Mouse (Mus musculus) liver, adult 2 months (tissue): Measurements from ENCODE around the gene Jade1. TPM values are rescaled to one million over a fixed set of nuclear protein-coding genes. Genes with fewer than 3 reads are reported as not detected.

Source experiments
- DNase-seq: peaks from one replicate; pipeline ENCODE4 v3.0.0-alpha.2; 2011; ENCODE audit warnings: low read depth, low spot score; ENCODE audit errors: extremely low read depth
- H3K27ac ChIP-seq: fragments of 200-500 bp; replicated peaks from 2 replicates; pipeline ENCODE4 v1.5.1; 2012; ENCODE audit warnings: low read depth, mild to moderate bottlenecking, control low read depth, inconsistent platforms, low read length; ENCODE audit not compliant: insufficient read depth
- H3K27me3 ChIP-seq: fragments of 200-500 bp; 2 replicates; pipeline ENCODE4 v1.6.1; 2012; ENCODE audit warnings: mild to moderate bottlenecking, moderate library complexity, low read length, inconsistent platforms; ENCODE audit not compliant: control insufficient read depth, insufficient read depth
- H3K36me3 ChIP-seq: fragments of 200-500 bp; 2 replicates; pipeline ENCODE4 v1.6.1; 2012; ENCODE audit warnings: low read length, inconsistent platforms; ENCODE audit not compliant: control insufficient read depth, insufficient read depth
- H3K4me1 ChIP-seq: fragments of 200-500 bp; 2 replicates; pipeline ENCODE4 v1.6.1; 2011; ENCODE audit warnings: low read length; ENCODE audit not compliant: control insufficient read depth, insufficient read depth
- H3K4me3 ChIP-seq: fragments of 200-500 bp; 2 replicates; pipeline ENCODE4 v1.5.1; 2011; ENCODE audit warnings: low read depth, mild to moderate bottlenecking, control low read depth, low read length, moderate library complexity; ENCODE audit not compliant: insufficient read depth
- H3K79me2 ChIP-seq: fragments of 200-500 bp; 2 replicates; pipeline ENCODE4 v1.6.1; 2012; ENCODE audit warnings: inconsistent platforms, mild to moderate bottlenecking, low read length, moderate library complexity; ENCODE audit not compliant: control insufficient read depth, insufficient read depth
- H3K9ac ChIP-seq: fragments of 200-500 bp; 2 replicates; pipeline ENCODE4 v1.6.1; 2012; ENCODE audit warnings: low read depth, mild to moderate bottlenecking, control low read depth, inconsistent platforms, low read length
- CTCF ChIP-seq: fragments of 200-500 bp; IDR thresholded peaks from 2 replicates; pipeline ENCODE4 v1.5.1; 2011; ENCODE audit warnings: low read depth, low read length, control low read depth
- POLR2A ChIP-seq: fragments of 200-500 bp; IDR thresholded peaks from 2 replicates; pipeline ENCODE4 v1.6.1; 2011; ENCODE audit warnings: low read length, control low read depth; ENCODE audit not compliant: insufficient read depth; ENCODE audit errors: extremely low read depth
- WGBS: fragments of 180-500 bp; shearing (Covaris S2); methylation state at CpG from one replicate; pipeline ENCODE4 v1.1.7; 2018; 5-methylcytosine and 5-hydroxymethylcytosine counted together
- polyA plus RNA-seq: library from polyadenylated mRNA; depleted of rRNA; stranded (reverse); fragments of >200 nt; gene quantifications from 2 replicates; pipeline ENCODE4 v1.2.3, GENCODE M21; 2012
- total RNA-seq: library from RNA; depleted of rRNA; stranded (reverse); fragments of >200 nt; gene quantifications from 2 replicates; pipeline ENCODE4 v1.2.3, GENCODE M21; 2014

The Jade1 gene
- total and polyA plus RNA-seq, 2 experiments = 15.0 to 29.0 TPM

- DNase-seq = no peak
Observed at GRCm38 (mm10) chr3:41602933-41603332, 47.4 kb downstream of the Jade1 start.

GRCm38 (mm10) chr3:41603470-41604019 lies 48.0 kb downstream of the Jade1 start:
- H3K27me3 ChIP-seq = no peaks in the 10 kb centered on the region
- H3K79me2 ChIP-seq = peaks cover 8% of the 10 kb centered on the region; the same call in 1 of the 2 replicates
- no peak overlapping the region for H3K9ac ChIP-seq
- no peak for DNase-seq
- no peak overlapping the region for H3K27ac ChIP-seq
- H3K4me3 ChIP-seq = no peak overlapping the region
- TF ChIP-seq CTCF (no peak), POLR2A (no peak)
- 84% methylated on average over 5 of the region's 5 CpGs for WGBS
- peaks cover 27% of the 10 kb centered on the region for H3K36me3 ChIP-seq
- peaks cover 15% of the 10 kb centered on the region for H3K4me1 ChIP-seq

More at GRCm38 (mm10) chr3:41602933-41603332, 47.4 kb downstream of the Jade1 start:
- Histone ChIP-seq H3K79me2 (peaks cover 8% of the 10 kb centered on the region; the same call in 1 of the 2 replicates), H3K27ac (no peak overlapping the region), H3K36me3 (peaks cover 29% of the 10 kb centered on the region), H3K27me3 (no peaks in the 10 kb centered on the region), H3K4me1 (peaks cover 14% of the 10 kb centered on the region), H3K4me3 (no peak overlapping the region), H3K9ac (no peak overlapping the region)
- WGBS = 67% methylated on average over 10 of the region's 10 CpGs
- TF ChIP-seq CTCF = no peak
- TF ChIP-seq POLR2A = no peak

DNA sequence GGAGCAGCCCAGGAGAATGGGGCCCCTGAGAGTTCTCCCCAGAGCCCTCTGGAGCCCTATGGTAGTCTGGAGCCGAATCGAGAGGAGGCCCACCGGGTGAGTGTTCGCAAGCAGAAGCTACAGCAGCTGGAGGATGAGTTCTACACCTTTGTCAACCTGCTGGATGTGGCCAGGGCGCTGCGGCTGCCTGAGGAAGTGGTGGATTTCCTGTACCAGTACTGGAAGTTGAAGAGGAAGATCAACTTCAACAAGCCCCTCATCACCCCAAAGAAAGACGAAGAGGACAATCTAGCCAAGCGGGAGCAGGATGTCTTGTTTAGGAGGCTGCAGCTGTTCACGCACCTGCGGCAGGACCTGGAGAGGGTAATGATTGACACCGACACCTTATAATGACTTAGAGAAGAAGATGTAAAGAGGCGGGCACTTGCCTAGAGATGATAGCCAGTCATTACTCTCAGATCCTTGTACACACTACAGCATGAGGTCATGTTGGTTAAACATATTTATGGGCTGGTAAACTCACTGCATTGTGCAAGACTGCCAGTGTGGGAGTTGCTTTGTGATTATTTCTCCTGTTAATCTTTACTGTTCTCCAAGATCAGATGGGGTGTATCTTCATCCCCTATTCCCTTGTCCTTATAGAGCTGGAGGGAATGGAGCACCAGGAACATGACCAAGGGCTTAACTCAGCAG lies 49.2 kb downstream of the Jade1 start:
- no peak for DNase-seq
- Histone ChIP-seq H3K4me1 (peaks cover 11% of the 10 kb centered on the region), H3K79me2 (peaks cover 8% of the 10 kb centered on the region; the same call in 1 of the 2 replicates), H3K9ac (no peak overlapping the region), H3K4me3 (no peak overlapping the region), H3K27ac (no peak overlapping the region), H3K27me3 (no peaks in the 10 kb centered on the region), H3K36me3 (peaks cover 37% of the 10 kb centered on the region)
- WGBS = 87% methylated on average over 12 of the region's 12 CpGs
- TF ChIP-seq CTCF (no peak), POLR2A (no peak)

- no peak overlapping the region for H3K27ac ChIP-seq
- 90% methylated on average over 13 of the region's 13 CpGs for WGBS
- H3K36me3 ChIP-seq = peaks cover 46% of the 10 kb centered on the region
- peaks cover 6% of the 10 kb centered on the region for H3K4me1 ChIP-seq
- H3K4me3 ChIP-seq = no peak overlapping the region
- DNase-seq = no peak
- TF ChIP-seq CTCF (no peak), POLR2A (no peak)
- H3K27me3 ChIP-seq = no peaks in the 10 kb centered on the region
- peaks cover 8% of the 10 kb centered on the region; the same call in 1 of the 2 replicates for H3K79me2 ChIP-seq
- no peak overlapping the region for H3K9ac ChIP-seq
Observed at GRCm38 (mm10) chr3:41605601-41606329, 50.2 kb downstream of the Jade1 start.

DNA sequence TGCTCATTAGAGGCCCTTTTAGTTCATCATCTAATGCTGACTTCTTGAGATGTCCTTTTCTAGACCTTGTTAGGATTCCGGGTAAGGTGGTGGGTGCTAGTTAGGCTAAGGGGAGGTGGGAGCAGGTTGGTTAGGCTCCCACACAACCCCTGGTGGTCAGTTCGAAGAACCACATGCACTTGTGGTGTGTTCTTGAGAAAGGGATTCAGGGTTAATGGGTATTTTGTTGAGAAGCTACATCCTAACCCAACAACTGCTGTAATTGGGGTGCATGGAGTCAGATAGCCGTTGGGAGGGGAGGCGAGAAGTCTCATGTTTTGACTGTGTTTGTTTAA lies 50.8 kb downstream of the Jade1 start:
- 91% methylated on average over 4 of the region's 4 CpGs for WGBS

More for the DNA sequence above, 50.8 kb downstream of the Jade1 start:
- H3K27ac ChIP-seq = no peak overlapping the region
- DNase-seq = no peak
- H3K27me3 ChIP-seq = no peaks in the 10 kb centered on the region
- H3K9ac ChIP-seq = no peak overlapping the region
- H3K4me1 ChIP-seq = peaks cover 4% of the 10 kb centered on the region; the same call in 1 of the 2 replicates
- H3K4me3 ChIP-seq = no peak overlapping the region
- peaks cover 5% of the 10 kb centered on the region; the same call in 1 of the 2 replicates for H3K79me2 ChIP-seq
- H3K36me3 ChIP-seq = peaks cover 50% of the 10 kb centered on the region
- TF ChIP-seq CTCF = 0 out of 2 replicates have a peak, but pooled peaks have one; percentile 18
- no peak for TF ChIP-seq POLR2A
